Mouse (Mus musculus) spleen, embryonic (tissue): ENCODE data around the gene Gckr.

Experiments
- CTCF ChIA-PET: fragments of 350-600 bp; sonication (Branson Sonifier 250); formaldehyde crosslinking; loops from one replicate; lab custom pipeline; 2022; lab: Charles Lee

Gene Gckr

GRCm38 (mm10) chr5:31297047-31297757 is at the start of gene Gckr:
Gene Gckr, plus strand, starts transcription at chr5:31297443.
- CTCF ChIA-PET = no interaction called here

- CTCF ChIA-PET = no interaction called here
These were observed 46.5 kb upstream of the Gckr start for GRCm38 (mm10) chr5:31250716-31251115.

GRCm38 (mm10) chr5:31251541-31252101 is 45.6 kb upstream of the Gckr start, which contains the start of gene Krtcap3:
Gene Krtcap3, plus strand, starts transcription at chr5:31251691.
- CTCF ChIA-PET = no interaction called here

GRCm38 (mm10) chr5:31252151-31252550 is 45.1 kb upstream of the Gckr start:
- CTCF ChIA-PET = no interaction called here

GRCm38 (mm10) chr5:31252795-31253545 is 44.3 kb upstream of the Gckr start:
- CTCF ChIA-PET = no interaction called here

- CTCF ChIA-PET = no interaction called here
These were observed 43.4 kb upstream of the Gckr start for GRCm38 (mm10) chr5:31253806-31254205.

- CTCF ChIA-PET = no interaction called here
These were observed 42.8 kb upstream of the Gckr start for GRCm38 (mm10) chr5:31254452-31254851.

GRCm38 (mm10) chr5:31254901-31255300 is 42.3 kb upstream of the Gckr start:
- CTCF ChIA-PET = no interaction called here

- CTCF ChIA-PET = interaction anchor here (0.7 kb wide), 1 partner anchor 99 kb away, joined by 14 read pairs; no protein-coding TSS in a partner anchor
These were observed 41.9 kb upstream of the Gckr start for GRCm38 (mm10) chr5:31255381-31255780.

GRCm38 (mm10) chr5:31255971-31256370 is 41.3 kb upstream of the Gckr start:
- CTCF ChIA-PET = interaction anchor here (0.7 kb wide), 1 partner anchor 100 kb away, joined by 14 read pairs; no protein-coding TSS in a partner anchor

GRCm38 (mm10) chr5:31257616-31258015 is 39.6 kb upstream of the Gckr start:
- CTCF ChIA-PET = no interaction called here

GRCm38 (mm10) chr5:31266101-31266500 is 31.1 kb upstream of the Gckr start:
- CTCF ChIA-PET = interaction anchor here (0.6 kb wide), 1 partner anchor 1558 kb away, joined by 5 read pairs; no protein-coding TSS in a partner anchor

- CTCF ChIA-PET = no interaction called here
These were observed 29.6 kb upstream of the Gckr start for GRCm38 (mm10) chr5:31267686-31268085.

GRCm38 (mm10) chr5:31273018-31273417 is 24.2 kb upstream of the Gckr start:
- CTCF ChIA-PET = no interaction called here

- CTCF ChIA-PET = no interaction called here
These were observed 17.8 kb upstream of the Gckr start for GRCm38 (mm10) chr5:31279245-31279988.

GRCm38 (mm10) chr5:31288225-31288624 is 9.0 kb upstream of the Gckr start:
- CTCF ChIA-PET = interaction anchor here (0.5 kb wide), 1 partner anchor 17 kb away, joined by 4 read pairs; no protein-coding TSS in a partner anchor

GRCm38 (mm10) chr5:31288655-31289054 is 8.6 kb upstream of the Gckr start:
- CTCF ChIA-PET = interaction anchor here (0.5 kb wide), 1 partner anchor 17 kb away, joined by 4 read pairs; no protein-coding TSS in a partner anchor

GRCm38 (mm10) chr5:31289626-31290230 is 7.5 kb upstream of the Gckr start:
- CTCF ChIA-PET = interaction anchor here (0.6 kb wide), 1 partner anchor 33 kb away, joined by 3 read pairs; no protein-coding TSS in a partner anchor

GRCm38 (mm10) chr5:31290521-31291360 is 6.5 kb upstream of the Gckr start, which contains the start of gene Ift172:
Gene Ift172, minus strand, starts transcription at chr5:31291116.
- CTCF ChIA-PET = interaction anchor here (0.6 to 0.9 kb wide), 6 partner anchors 11 to 236 kb away, joined by 3 to 19 read pairs (median 4); partner anchors contain the start of genes Cad, Gm29609 and Nrbp1

GRCm38 (mm10) chr5:31291361-31291688 is 5.9 kb upstream of the Gckr start:
- CTCF ChIA-PET = interaction anchor here (0.5 to 0.9 kb wide), 2 partner anchors 51 to 53 kb away, joined by 3 read pairs; partner anchors contain the start of gene Nrbp1
